Mouse (Mus musculus) frontal cortex, adult 2 months (tissue): ENCODE results near the gene Surf2. TPM values are rescaled to one million over a fixed set of nuclear protein-coding genes. Genes with fewer than 3 reads are reported as not detected.
A peak's percentile ranks its signal among the peaks of the same experiment; 100 is the strongest.

Experiments
- DNase-seq, 2 experiments: peaks; one replicate each; pipeline ENCODE4 v3.0.0; 2022; ENCODE audit warnings: low spot score in 1 of 2; ENCODE audit errors: extremely low spot score in 1 of 2
- polyA plus RNA-seq: library from polyadenylated mRNA; depleted of rRNA; stranded (reverse); fragments of >200 nt; gene quantifications from 2 replicates; pipeline ENCODE4 v1.2.3, GENCODE M21; 2012; rRNA removed

The Surf2 gene
- polyA plus RNA-seq, 1 experiment, result 54.6 TPM

DNA sequence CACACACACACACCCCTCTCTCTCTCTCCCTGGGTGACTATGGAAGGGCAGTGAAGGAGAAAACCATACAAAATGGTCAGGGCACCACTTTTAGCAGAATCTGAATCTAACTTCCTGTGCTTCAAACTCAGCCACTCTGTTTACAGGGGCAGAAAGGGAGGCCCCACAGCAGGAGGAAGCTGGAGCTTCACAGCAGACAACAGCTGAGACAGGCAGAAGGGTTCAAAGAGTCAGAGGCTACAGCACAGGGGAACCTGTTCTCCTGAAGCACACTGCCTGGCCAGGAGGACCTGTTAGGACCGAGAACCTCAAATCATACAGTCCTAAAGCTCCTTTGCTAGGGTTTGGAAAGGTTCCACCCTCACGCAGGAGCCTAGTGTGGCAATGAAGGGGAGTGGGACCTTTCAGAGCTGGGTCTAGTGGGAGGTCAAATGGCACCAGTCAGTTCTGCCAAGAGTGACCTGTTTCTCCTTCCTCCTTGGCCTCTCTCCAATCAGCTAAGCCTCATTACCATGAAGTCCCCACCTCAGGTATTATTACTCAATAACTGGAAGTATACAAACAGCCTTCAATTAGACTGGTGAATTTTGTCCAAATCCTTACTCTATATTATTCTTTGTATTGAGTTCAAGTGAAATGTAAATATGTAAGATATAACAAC, 38.7 kb downstream of the Surf2 start:
- DNase-seq, result no peak

DNA sequence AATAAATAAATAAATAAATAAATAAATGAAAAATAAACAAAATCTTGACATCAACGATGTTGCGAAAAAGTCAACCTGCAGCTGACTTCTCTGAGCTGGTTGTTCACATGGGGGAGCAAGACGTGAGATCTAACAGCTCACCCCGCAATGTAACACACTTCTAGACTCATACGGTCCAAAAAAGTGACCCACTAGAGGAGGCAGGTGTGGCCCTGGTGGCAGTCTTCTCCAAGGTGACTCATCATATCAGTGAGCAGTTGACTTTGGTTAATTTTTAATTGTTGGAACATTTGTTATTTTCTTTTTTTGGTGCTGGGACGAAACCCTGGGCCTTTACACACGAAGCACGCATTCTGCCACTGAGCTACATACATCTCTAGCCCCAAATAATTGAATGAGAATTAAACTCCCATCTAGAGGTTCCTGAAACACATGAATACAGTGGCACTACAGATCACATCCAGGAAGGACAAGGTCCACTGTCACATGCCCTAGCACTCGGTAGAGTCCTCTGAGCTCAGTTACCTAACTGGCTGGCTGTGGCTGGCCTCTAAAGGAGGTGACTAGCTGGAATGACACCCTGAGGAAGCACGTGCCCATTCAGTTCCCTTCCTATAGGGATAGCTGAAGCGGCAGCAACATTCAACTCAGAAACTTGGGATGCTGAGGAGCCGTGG, 40.8 kb downstream of the Surf2 start:
- no peak for DNase-seq

DNA sequence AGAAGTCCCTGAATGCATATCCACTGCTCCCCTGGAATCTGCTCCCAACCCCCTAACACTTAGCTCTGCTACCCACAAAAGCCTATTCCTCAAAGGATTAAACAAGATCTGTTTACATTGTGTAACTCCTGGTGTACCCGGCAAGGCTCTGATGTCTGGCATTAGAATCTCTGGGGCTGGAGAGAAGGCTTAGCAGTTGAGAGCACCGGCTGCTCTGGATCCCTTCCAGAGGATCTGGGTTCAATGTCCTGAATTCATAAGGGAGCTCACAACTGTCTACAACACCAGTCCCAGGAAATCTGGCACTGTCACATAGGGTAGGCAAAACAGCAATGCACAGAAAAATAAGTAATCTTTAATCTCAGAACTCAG, 41.3 kb downstream of the Surf2 start:
- no peak for DNase-seq

DNA sequence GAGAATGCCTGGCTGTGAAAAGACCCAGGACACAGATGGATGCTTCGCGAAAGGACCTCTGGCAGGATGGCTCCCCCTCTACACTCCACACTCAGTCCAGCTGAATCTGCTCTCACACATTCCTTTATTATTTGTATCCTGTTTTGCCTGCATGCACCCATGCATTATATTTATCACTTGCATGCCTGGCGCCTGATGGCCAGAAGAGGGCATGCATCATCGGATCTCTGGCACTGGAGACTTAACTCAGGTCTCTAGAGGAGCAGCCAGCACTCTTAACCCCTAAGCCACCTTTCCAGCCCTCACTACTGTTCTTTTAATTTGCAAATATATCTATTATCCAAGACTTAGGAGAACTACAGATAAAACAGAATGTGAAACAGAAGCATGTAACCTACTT, 44.6 kb downstream of the Surf2 start:
- DNase-seq, result no peak

DNA sequence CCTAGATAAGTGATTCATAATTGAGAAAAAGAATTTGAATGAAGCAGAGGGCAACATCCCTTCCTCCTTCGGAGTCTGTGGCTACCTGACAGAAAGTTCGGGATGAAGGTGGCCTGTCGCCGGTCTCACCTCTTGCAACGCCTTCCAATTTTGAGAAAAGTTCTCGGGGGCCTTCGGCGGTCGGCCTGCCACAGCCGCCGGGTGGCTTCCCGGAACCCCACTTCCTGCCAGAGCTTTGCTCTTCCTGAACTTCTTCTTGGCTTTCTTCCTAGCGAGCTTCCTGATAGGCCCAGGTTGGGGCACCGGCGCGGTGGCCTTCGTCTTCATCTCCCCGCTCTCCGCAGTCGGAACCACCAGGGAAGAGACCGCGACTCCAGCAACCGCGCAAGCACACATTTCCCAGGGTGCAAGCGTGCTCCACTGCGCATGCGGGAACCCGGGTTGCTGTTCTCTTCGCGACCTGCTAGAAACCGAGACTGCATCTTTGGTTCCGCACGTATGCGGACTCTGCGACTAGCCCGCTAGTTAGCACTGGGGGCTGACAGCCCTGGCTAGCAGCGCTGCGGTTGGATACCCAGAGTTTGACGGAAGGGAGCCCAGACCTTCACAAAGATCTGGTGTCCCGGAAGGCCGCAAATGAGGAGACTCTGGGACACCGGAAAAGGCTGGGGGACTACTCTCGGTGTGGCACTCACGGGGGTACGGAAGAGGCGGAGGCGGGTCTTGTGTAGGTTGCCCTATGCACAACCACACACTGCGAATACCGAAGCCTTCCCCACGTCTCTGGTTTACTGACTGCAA, 48.0 kb downstream of the Surf2 start, which contains the start of gene Rexo4:
Rexo4 (minus strand) TSS at position 464 of the 801 bp plus-strand sequence.
- peak; percentile 92 to 97 for DNase-seq

DNA sequence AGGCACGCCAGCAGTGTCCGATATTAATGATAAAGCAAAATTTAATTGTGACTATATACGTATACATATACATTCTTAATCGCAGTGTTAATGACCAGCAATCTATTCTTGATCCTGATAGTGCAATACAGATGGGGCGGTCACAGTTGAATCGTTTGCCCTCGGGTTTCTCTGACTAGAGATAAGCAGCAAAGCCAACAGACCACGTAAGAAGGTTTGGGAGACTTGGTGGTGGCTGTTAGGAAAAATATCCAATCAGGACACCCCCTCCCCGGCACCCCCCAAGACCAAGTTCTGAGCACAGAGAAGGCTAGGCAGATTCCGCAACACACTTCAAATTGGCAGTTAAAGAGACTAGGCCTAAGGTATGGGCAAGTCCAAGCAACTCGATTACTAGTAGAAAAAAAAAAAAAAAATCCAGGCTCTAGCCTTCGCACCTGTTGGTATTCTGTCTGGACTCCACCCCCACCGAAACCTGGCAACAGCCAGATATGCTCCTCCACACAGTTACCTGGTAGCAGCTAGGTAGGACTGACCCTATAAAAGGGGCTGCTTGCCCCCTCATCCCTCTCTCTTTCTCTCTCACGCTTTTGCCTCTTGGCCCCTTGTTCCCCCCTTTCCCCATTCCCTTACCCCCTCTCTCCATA, 48.7 kb downstream of the Surf2 start:
- DNase-seq, result no peak

DNA sequence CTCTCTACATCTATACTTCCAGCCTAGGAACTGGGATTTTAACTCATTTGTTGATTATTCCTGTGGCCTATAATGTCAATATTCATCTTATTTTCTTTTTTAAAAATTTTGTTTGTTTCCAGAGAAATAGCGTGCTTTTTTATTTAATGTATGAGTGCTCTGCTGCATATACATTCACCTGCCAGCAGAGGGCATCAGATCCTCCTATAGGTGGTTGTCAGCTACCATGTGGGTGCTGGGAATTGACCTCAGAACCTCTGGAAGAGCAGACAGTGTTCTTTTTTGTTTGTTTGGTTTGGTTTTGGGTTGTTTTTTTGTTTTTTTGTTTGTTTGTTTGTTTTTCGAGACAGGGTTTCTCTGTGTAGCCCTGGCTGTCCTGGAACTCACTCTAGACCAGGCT, 51.1 kb downstream of the Surf2 start:
- DNase-seq, result no peak

Other genes with a start within 250 kb of the Surf2 start
- gene Lcn4, start 245.1 kb upstream of the Surf2 start, polyA plus RNA-seq, result not detected in 2 replicates
- gene Abo, start 51.4 kb upstream of the Surf2 start, polyA plus RNA-seq, result not detected in 2 replicates
- 20.2 and 20.8 TPM in 2 replicates for gene Surf6, start 13.5 kb upstream of the Surf2 start, polyA plus RNA-seq
- 51.7 and 53.9 TPM in 2 replicates for gene Med22, start 5.7 kb upstream of the Surf2 start, polyA plus RNA-seq
- 705 and 741 TPM in 2 replicates for gene Rpl7a, start 5.6 kb upstream of the Surf2 start, polyA plus RNA-seq
- gene Surf1, start 163 bp downstream of the Surf2 start, polyA plus RNA-seq, result 128 and 129 TPM in 2 replicates
- 55.7 and 60.3 TPM in 2 replicates for gene Surf4, start 17.6 kb downstream of the Surf2 start, polyA plus RNA-seq
- gene Stkld1, start 17.7 kb downstream of the Surf2 start, polyA plus RNA-seq, result 0.29 and 0.32 TPM in 2 replicates
- gene Rexo4, start 48.0 kb downstream of the Surf2 start, polyA plus RNA-seq, result 69.6 and 71.2 TPM in 2 replicates
- 3.5 TPM in 2 replicates for gene Adamts13, start 57.0 kb downstream of the Surf2 start, polyA plus RNA-seq
- 63.3 and 64.0 TPM in 2 replicates for gene Cacfd1, start 93.6 kb downstream of the Surf2 start, polyA plus RNA-seq
- gene Slc2a6, start 111.6 kb downstream of the Surf2 start, polyA plus RNA-seq, result 35.2 and 39.0 TPM in 2 replicates
- 0.65 and 0.74 TPM in 2 replicates for gene Mymk, start 155.8 kb downstream of the Surf2 start, polyA plus RNA-seq
- 34.9 and 42.6 TPM in 2 replicates for gene Adamtsl2, start 163.0 kb downstream of the Surf2 start, polyA plus RNA-seq
- 213 and 219 TPM in 2 replicates for gene Fam163b, start 226.1 kb downstream of the Surf2 start, polyA plus RNA-seq
- 0.40 and 0.50 TPM in 2 replicates for gene Dbh, start 248.9 kb downstream of the Surf2 start, polyA plus RNA-seq